Mouse (Mus musculus): ENCODE data around the gene Twf2. TPM values are rescaled to one million over a fixed set of nuclear protein-coding genes. Genes with fewer than 3 reads are reported as not detected.

Gene Twf2
- polyA plus RNA-seq, 1 experiment: 21.2 TPM

DNA sequence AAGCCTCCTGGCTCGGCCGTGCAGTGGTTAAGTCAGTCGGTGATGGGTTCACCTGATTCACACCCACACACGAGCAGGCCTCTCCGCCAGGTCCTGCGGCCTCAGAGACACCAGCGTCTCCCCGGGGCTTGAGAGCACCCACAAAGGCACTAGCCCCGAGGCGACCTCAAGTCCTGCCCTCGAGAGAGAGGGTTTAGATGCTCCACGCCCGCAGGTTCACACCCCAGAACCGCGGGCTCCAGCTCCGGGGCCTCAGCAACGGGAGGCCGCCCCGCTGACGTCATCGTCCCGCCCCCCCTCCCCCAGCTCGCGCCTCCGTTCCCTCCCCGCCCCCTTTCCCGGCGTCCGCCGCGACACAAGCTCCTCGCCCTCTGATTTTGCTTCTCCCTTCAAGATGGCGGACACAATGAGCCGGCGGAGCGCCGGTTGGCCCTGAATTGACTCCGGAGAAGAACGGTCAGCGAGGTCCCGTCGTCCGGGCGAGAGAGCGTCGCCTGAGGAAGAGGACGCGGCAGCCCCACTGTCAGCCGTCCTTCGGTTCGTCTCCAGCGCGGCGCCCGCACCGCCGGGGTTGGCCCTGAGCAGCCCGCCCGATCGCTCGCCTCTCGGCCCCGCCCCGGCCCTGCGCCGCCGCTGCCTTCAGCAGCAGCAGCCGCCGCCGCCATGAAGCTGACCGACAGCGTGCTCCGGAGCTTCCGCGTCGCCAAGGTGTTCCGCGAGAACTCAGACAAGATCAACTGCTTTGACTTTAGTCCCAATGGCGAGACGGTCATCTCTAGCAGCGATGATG is 32.2 kb upstream of the Twf2 start, which contains the start of gene Wdr82:
Gene Wdr82, plus strand, starts transcription at position 373 of the 790 bp plus-strand sequence.
- H3K4me1 ChIP-seq (ENCODE audit: control insufficient read depth, insufficient read depth, insufficient read length, low read length): peaks cover 9% of the 10 kb centered on the region
- H3K27ac ChIP-seq (ENCODE audit: insufficient read depth, low read depth, low read length): peak within 1 kb of the TSS; percentile 96
- H3K4me3 ChIP-seq (ENCODE audit: low read depth, low read length): peak within 1 kb of the TSS; percentile 80
- H3K36me3 ChIP-seq (ENCODE audit: control insufficient read depth, insufficient read depth, low read length): no peaks in the 10 kb centered on the region
- under 1% methylated on average over 77 of the region's 81 CpGs for WGBS
- no peak for TF ChIP-seq CTCF (IDR thresholded peaks at IDR 0.05; ENCODE audit: extremely low read depth, insufficient read length, insufficient replicate concordance, low read depth, low read length)
- peak; percentile 90 for TF ChIP-seq POLR2A (IDR thresholded peaks at IDR 0.05; ENCODE audit: low read depth, low read length)
- no peaks in the 10 kb centered on the region for H3K27me3 ChIP-seq (ENCODE audit: control insufficient read depth, insufficient read depth, low read length)

DNA sequence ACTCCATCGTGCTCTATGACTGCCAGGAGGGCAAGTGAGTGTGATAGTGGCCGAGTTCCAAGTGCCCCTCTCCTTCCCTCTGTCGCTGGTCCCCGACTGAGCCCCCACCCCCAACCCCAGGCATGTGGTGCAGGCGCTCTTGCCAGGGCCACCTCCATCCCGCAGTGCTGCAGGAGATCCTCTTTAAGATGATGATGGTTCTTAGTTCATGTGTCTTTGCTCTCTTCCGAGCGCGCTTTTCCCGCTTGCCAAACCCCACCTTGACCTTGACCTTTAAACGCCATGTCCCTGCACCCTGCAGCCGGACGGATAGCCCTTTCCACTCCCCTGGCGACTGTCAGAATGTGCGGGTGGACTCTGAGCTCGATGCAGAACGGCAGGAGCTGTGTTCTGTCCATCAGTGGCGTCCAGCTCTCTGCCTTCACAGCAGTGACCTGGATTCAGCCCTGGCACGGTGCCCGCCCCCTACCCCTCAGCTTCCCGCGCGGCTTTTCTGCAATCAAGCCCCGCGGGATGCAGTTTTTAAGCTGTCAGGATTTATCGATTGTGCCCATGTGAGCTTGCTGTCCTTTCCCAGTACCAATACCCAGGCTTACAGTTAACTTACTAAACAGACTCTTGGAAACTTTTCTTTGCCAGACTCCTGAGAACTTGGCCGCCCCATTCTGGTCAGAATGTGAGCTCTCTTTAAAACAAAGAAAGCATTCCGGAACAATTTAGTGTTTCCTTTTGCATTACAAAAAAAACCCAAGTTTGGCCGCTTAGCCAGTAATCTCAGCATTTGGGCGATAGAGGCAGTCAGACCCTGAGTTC is 31.4 kb upstream of the Twf2 start:
- no peak for TF ChIP-seq POLR2A (IDR thresholded peaks at IDR 0.05; ENCODE audit: low read depth, low read length)
- no peak for TF ChIP-seq CTCF (IDR thresholded peaks at IDR 0.05; ENCODE audit: extremely low read depth, insufficient read length, insufficient replicate concordance, low read depth, low read length)
- WGBS: 1% methylated on average over 30 of the region's 30 CpGs
- Histone ChIP-seq H3K4me1 (ENCODE audit: control insufficient read depth, insufficient read depth, insufficient read length, low read length) (peaks cover 9% of the 10 kb centered on the region), H3K27me3 (ENCODE audit: control insufficient read depth, insufficient read depth, low read length) (no peaks in the 10 kb centered on the region), H3K4me3 (ENCODE audit: low read depth, low read length) (peak overlapping the region; percentile 80), H3K27ac (ENCODE audit: insufficient read depth, low read depth, low read length) (peak overlapping the region; percentile 96), H3K36me3 (ENCODE audit: control insufficient read depth, insufficient read depth, low read length) (no peaks in the 10 kb centered on the region)

DNA sequence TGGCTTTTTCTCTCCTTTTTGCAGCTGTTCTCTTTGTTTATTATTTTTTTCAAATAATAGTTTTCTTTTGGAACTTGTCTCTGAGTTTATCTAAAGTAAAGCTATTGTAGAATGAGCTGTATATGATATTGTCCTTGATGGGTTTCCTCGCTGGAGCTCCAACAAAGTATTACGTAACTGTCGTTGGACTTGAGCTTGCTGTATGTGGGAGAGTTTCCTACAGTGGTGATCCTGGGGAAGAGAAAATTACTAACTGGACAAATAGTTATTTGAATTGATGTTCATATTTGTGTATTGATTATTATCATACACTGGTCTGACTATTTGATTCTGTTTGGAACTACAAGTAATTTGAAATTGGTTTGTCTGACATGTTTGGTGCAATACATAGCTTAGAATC is 30.4 kb upstream of the Twf2 start:
- WGBS: 0% methylated on average over 3 of the region's 3 CpGs
- Histone ChIP-seq H3K27me3 (ENCODE audit: control insufficient read depth, insufficient read depth, low read length) (no peaks in the 10 kb centered on the region), H3K27ac (ENCODE audit: insufficient read depth, low read depth, low read length) (no peak overlapping the region), H3K4me1 (ENCODE audit: control insufficient read depth, insufficient read depth, insufficient read length, low read length) (peaks cover 14% of the 10 kb centered on the region), H3K4me3 (ENCODE audit: low read depth, low read length) (no peak overlapping the region), H3K36me3 (ENCODE audit: control insufficient read depth, insufficient read depth, low read length) (peaks cover 7% of the 10 kb centered on the region)
- TF ChIP-seq POLR2A (IDR thresholded peaks at IDR 0.05; ENCODE audit: low read depth, low read length) (no peak), CTCF (IDR thresholded peaks at IDR 0.05; ENCODE audit: extremely low read depth, insufficient read length, insufficient replicate concordance, low read depth, low read length) (no peak)

DNA sequence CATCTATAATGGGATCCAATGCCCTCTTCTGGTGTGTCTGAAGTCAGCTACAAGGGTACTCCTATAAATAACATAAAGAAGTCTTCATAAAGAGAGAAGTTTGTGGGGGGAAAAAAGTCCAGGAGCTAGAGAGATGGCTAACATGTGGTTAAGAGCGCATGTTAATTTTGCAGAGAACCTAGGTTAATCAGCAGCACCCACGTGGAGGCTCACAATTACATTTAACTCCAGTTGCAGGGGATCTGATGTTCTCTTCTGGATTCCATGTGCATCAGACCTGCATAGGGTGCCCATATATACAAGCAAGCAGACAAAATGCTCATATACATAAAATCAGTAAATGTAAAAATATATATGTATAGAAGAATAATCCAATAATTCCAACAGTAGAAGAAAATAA is 29.5 kb upstream of the Twf2 start:
- no peak for TF ChIP-seq POLR2A (IDR thresholded peaks at IDR 0.05; ENCODE audit: low read depth, low read length)
- TF ChIP-seq CTCF (IDR thresholded peaks at IDR 0.05; ENCODE audit: extremely low read depth, insufficient read length, insufficient replicate concordance, low read depth, low read length): no peak
- Histone ChIP-seq H3K36me3 (ENCODE audit: control insufficient read depth, insufficient read depth, low read length) (peaks cover 14% of the 10 kb centered on the region), H3K27ac (ENCODE audit: insufficient read depth, low read depth, low read length) (no peak overlapping the region), H3K4me1 (ENCODE audit: control insufficient read depth, insufficient read depth, insufficient read length, low read length) (peaks cover 14% of the 10 kb centered on the region), H3K27me3 (ENCODE audit: control insufficient read depth, insufficient read depth, low read length) (no peaks in the 10 kb centered on the region), H3K4me3 (ENCODE audit: low read depth, low read length) (no peak overlapping the region)
- WGBS: 27% methylated on average over 2 of the region's 2 CpGs

DNA sequence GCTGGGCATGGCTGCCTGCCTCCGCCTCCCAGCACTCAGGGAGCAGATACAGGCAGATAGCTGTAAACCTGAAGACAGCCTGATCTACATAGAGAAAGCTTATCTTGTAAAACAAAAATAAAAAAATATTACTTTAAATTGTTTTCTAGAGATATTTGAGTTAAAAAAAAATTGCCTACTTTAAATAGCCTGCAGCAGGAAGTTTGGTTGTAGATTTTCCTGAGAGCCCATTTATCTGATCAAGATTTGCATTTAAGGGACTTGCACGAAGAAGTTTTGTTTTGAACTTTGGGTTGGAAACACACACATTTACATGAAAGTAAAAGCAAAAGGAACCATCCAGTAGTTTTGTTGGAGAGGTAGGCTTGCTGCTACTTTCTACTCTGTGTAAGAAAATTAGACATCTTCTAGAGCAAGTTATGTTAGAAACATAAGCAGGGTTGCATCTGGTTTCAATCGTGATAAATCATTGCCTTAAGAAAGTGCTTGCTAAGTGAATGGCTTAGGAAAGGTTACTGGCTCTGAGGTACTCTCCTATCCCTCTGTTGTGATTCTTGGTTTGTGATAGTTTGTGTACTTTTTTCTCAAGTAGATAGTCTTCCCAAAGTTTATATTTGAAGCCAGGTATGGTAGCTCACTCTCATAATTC is 27.2 kb upstream of the Twf2 start:
- WGBS: 22% methylated on average over 3 of the region's 3 CpGs
- H3K36me3 ChIP-seq (ENCODE audit: control insufficient read depth, insufficient read depth, low read length): peaks cover 29% of the 10 kb centered on the region
- TF ChIP-seq POLR2A (IDR thresholded peaks at IDR 0.05; ENCODE audit: low read depth, low read length) (no peak), CTCF (IDR thresholded peaks at IDR 0.05; ENCODE audit: extremely low read depth, insufficient read length, insufficient replicate concordance, low read depth, low read length) (no peak)

DNA sequence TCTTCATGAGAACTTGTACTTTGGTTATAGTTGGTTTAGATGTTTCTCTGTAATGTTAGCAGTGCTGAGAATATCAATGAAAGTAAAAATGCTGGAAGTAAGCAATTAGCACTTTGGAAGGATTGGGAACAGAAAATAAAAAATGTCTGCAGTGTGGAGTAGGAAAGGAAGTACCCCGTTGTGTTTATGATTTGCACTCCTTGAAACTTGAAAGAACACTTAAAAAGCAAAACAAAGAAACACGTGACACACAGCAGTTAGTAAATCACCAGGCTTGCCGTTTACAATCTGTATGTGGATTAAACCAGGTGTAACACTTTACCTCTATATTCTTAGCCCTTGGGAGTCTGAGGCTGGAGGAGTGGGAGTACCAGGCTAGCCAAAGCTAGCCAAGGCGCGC is 26.1 kb upstream of the Twf2 start:
- peaks cover 38% of the 10 kb centered on the region for H3K36me3 ChIP-seq (ENCODE audit: control insufficient read depth, insufficient read depth, low read length)
- no peaks in the 10 kb centered on the region for H3K27me3 ChIP-seq (ENCODE audit: control insufficient read depth, insufficient read depth, low read length)
- H3K4me3 ChIP-seq (ENCODE audit: low read depth, low read length): no peak overlapping the region
- WGBS: 51% methylated on average over 5 of the region's 5 CpGs
- peaks cover 9% of the 10 kb centered on the region for H3K4me1 ChIP-seq (ENCODE audit: control insufficient read depth, insufficient read depth, insufficient read length, low read length)
- H3K27ac ChIP-seq (ENCODE audit: insufficient read depth, low read depth, low read length): no peak overlapping the region
- TF ChIP-seq POLR2A (IDR thresholded peaks at IDR 0.05; ENCODE audit: low read depth, low read length) (no peak), CTCF (IDR thresholded peaks at IDR 0.05; ENCODE audit: extremely low read depth, insufficient read length, insufficient replicate concordance, low read depth, low read length) (no peak)

More for the DNA sequence above, 27.2 kb upstream of the Twf2 start:
- no peak overlapping the region for H3K27ac ChIP-seq (ENCODE audit: insufficient read depth, low read depth, low read length)
- H3K4me1 ChIP-seq (ENCODE audit: control insufficient read depth, insufficient read depth, insufficient read length, low read length): peaks cover 9% of the 10 kb centered on the region
- H3K4me3 ChIP-seq (ENCODE audit: low read depth, low read length): no peak overlapping the region
- H3K27me3 ChIP-seq (ENCODE audit: control insufficient read depth, insufficient read depth, low read length): no peaks in the 10 kb centered on the region

All from small intestine, adult 2 months (tissue).